Mouse (Mus musculus) limb, embryonic 13.5 days (tissue): ENCODE measurements around the gene Rasa1. TPM values are rescaled to one million over a fixed set of nuclear protein-coding genes. Genes with fewer than 3 reads are reported as not detected.

Source experiments
- ATAC-seq: fragments of 200-750 bp; cut with Nextera tagmentation; 2 replicates; pipeline ENCODE4 v1.8.0; 2017; ENCODE audit warnings: low read depth, moderate number of reproducible peaks, moderate TSS enrichment; ENCODE audit not compliant: low FRiP score
- H3K27ac ChIP-seq: fragments of 300-500 bp; sonication (generic); 2 replicates; pipeline ENCODE4 v1.5.1; 2015; ENCODE audit warnings: inconsistent platforms, mild to moderate bottlenecking, moderate library complexity
- H3K27me3 ChIP-seq: fragments of 300-500 bp; sonication (generic); 2 replicates; pipeline ENCODE4 v1.6.1; 2015; ENCODE audit warnings: mild to moderate bottlenecking, inconsistent platforms
- H3K36me3 ChIP-seq: fragments of 300-500 bp; sonication (generic); 2 replicates; pipeline ENCODE4 v1.6.1; 2015; ENCODE audit warnings: inconsistent platforms, mild to moderate bottlenecking, moderate library complexity
- H3K4me1 ChIP-seq: fragments of 300-500 bp; sonication (generic); 2 replicates; pipeline ENCODE4 v1.6.1; 2015; ENCODE audit warnings: inconsistent platforms
- H3K4me2 ChIP-seq: fragments of 300-500 bp; sonication (generic); replicated peaks from 2 replicates; pipeline ENCODE4 v1.6.1; 2015; ENCODE audit warnings: inconsistent platforms, mild to moderate bottlenecking, moderate library complexity
- H3K4me3 ChIP-seq: fragments of 300-500 bp; sonication (generic); 2 replicates; pipeline ENCODE4 v1.5.1; 2015; ENCODE audit warnings: moderate library complexity, mild to moderate bottlenecking, inconsistent platforms
- H3K9ac ChIP-seq: fragments of 300-500 bp; sonication (generic); 2 replicates; pipeline ENCODE4 v1.6.1; 2015; ENCODE audit warnings: mild to moderate bottlenecking, inconsistent platforms
- H3K9me3 ChIP-seq: fragments of 300-500 bp; sonication (generic); 2 replicates; pipeline ENCODE4 v1.6.1; 2016; ENCODE audit warnings: inconsistent platforms
- WGBS: fragments of 180-500 bp; shearing (Covaris S2); methylation state at CpG from one replicate; pipeline ENCODE4 v1.1.7; 2015; 5-methylcytosine and 5-hydroxymethylcytosine counted together
- polyA plus RNA-seq: library from polyadenylated mRNA; unstranded; fragments of >200 nt; fragmentation: Nextera tagmentation; extraction: Ambion mirVana; gene quantifications from 2 replicates; pipeline ENCODE4 v1.2.1, GENCODE M21; 2015

Gene Rasa1
- polyA plus RNA-seq = 55.6 and 58.0 TPM in 2 replicates

DNA sequence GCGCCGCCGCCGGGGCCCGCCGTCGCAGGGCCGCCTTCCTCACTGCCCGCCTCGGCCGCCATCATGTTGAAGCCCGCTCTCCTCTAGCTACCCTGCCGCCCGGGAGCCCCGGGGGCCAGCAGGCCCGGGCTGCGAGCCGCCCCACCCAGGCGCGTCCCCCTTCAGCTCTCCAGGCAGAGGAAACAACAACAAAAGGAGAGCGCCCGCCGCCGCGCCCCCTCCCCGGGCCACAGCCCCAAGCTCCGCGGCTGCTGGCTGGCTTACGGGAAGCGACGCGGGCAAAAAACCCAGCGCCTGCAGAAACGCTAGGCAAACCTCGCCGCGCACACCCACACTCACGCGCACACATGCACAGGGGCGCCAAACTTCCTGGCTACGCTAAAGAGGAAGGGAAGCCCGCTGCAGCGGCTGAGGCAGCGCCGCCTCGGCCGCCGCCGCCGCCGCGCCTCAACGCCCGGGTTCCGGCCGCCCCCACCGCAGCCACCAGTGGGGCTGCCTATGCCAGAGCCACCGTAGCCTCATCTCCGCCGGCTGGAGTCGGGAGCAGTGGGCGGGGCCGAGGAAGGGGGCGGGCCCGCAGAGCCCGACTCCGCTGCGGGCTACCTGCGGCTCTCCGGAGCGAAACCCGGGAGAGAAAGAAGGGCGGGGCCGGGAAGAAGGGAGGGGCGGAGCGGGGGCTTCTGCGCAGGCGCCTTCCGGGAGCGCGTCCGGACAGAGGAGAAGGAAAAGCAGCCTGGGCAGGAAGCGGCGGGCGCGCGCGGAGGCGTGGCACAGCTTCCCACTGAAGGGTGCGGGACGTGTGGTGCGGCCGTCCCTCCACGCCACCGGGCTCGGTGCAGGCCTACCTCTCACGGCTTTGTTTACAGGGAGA is at the start of gene Rasa1:
Gene Rasa1 (minus strand): TSS at position 288 of the 871 bp plus-strand sequence.
- Histone ChIP-seq H3K4me2 (peak within 1 kb of the TSS; percentile 70), H3K4me1 (peaks cover 4% of the 10 kb centered on the region), H3K27me3 (no peaks in the 10 kb centered on the region), H3K4me3 (peak within 1 kb of the TSS; percentile 98), H3K36me3 (no peaks in the 10 kb centered on the region), H3K27ac (peak within 1 kb of the TSS; percentile 100), H3K9me3 (no peaks in the 10 kb centered on the region), H3K9ac (peak within 1 kb of the TSS; percentile 98)
- WGBS = under 1% methylated on average over 81 of the region's 97 CpGs
- ATAC-seq = peak; percentile 99

GRCm38 (mm10) chr13:85311547-85311946 is 22.6 kb upstream of the Rasa1 start:
- 43% methylated on average over 2 of the region's 2 CpGs for WGBS

DNA sequence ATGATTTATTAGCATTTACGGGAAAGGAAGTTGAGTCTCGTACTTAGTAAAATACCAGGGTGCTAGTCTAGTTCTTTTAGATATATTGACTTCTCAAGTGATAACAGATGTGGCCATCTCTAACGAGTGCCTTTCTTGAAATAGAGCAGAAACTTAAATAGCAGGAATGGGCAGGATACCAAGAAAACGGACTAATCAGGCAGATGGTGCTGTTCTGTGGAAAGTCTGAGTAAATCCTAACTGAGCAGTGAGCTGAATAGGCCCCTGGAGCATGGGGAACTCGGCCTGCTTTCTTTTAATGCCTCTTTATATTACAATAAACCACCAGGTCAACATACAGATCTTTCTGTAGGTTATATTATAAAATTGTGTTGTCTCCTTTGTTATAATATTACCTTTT is 22.0 kb upstream of the Rasa1 start:
- no peak overlapping the region for H3K27ac ChIP-seq
- WGBS = 9% methylated on average over 5 of the region's 5 CpGs
- H3K36me3 ChIP-seq = no peaks in the 10 kb centered on the region
- H3K4me3 ChIP-seq = no peak overlapping the region
- H3K9ac ChIP-seq = no peak overlapping the region
- H3K9me3 ChIP-seq = no peaks in the 10 kb centered on the region
- ATAC-seq = peak; percentile 93
- 0 out of 2 replicates have a peak, but pooled peaks cover 3% of the 10 kb centered on the region for H3K4me1 ChIP-seq
- no peak overlapping the region for H3K4me2 ChIP-seq
- H3K27me3 ChIP-seq = no peaks in the 10 kb centered on the region

More at GRCm38 (mm10) chr13:85311547-85311946, 22.6 kb upstream of the Rasa1 start:
- peak; percentile 64; the same call in 1 of the 2 replicates for ATAC-seq
- Histone ChIP-seq H3K9me3 (no peaks in the 10 kb centered on the region), H3K27ac (no peak overlapping the region), H3K36me3 (no peaks in the 10 kb centered on the region), H3K4me3 (no peak overlapping the region), H3K27me3 (no peaks in the 10 kb centered on the region), H3K9ac (no peak overlapping the region), H3K4me1 (0 out of 2 replicates have a peak, but pooled peaks cover 3% of the 10 kb centered on the region), H3K4me2 (no peak overlapping the region)

DNA sequence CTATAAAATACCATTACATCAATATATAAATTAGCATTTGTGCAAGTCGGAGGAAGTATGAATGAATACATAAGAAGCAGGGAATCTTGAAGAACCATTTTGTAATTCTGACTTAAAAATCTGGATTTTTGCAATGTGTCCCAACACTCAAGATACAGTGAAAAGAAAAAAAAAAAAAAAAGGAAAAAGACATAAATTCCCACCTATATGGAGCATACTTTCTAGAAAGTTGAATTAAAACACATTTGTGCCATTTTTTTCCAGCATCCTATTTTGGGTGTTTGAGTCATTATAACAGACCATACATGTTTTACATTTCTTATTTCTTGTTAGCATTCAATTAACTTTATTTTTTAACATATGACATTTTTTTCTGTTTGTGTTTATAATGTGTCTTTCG is 21.6 kb upstream of the Rasa1 start:
- 0 out of 2 replicates have a peak, but pooled peaks have one; percentile 10 for ATAC-seq
- Histone ChIP-seq H3K9ac (no peak overlapping the region), H3K9me3 (no peaks in the 10 kb centered on the region), H3K4me1 (0 out of 2 replicates have a peak, but pooled peaks cover 3% of the 10 kb centered on the region), H3K27ac (no peak overlapping the region), H3K36me3 (no peaks in the 10 kb centered on the region), H3K4me2 (no peak overlapping the region), H3K4me3 (no peak overlapping the region), H3K27me3 (no peaks in the 10 kb centered on the region)
- 56% methylated on average over 2 of the region's 2 CpGs for WGBS

DNA sequence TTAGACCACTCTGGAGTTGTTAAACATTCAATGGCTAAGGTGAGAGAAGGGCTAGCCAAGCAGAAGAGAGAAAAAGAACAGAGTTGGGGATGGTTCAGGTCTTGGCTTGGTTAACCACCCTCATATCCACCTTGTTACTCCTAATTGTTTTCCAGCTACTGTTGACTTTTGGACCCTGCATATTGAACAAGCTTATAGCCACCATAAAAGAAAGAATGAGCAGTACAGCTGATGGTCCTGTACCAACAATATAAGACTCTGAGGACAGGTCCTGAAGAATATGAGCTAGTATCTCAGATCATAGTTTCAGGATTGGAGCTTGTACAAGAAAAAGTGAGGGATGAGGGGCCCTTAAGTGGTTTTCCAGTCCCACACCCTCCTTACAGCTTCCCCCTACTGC is 17.1 kb upstream of the Rasa1 start:
- H3K9ac ChIP-seq = no peak overlapping the region
- H3K9me3 ChIP-seq = no peaks in the 10 kb centered on the region
- H3K4me1 ChIP-seq = 0 out of 2 replicates have a peak, but pooled peaks cover 3% of the 10 kb centered on the region
- ATAC-seq = no peak
- H3K36me3 ChIP-seq = no peaks in the 10 kb centered on the region
- no peaks in the 10 kb centered on the region for H3K27me3 ChIP-seq
- no peak overlapping the region for H3K27ac ChIP-seq
- H3K4me3 ChIP-seq = no peak overlapping the region
- H3K4me2 ChIP-seq = no peak overlapping the region

DNA sequence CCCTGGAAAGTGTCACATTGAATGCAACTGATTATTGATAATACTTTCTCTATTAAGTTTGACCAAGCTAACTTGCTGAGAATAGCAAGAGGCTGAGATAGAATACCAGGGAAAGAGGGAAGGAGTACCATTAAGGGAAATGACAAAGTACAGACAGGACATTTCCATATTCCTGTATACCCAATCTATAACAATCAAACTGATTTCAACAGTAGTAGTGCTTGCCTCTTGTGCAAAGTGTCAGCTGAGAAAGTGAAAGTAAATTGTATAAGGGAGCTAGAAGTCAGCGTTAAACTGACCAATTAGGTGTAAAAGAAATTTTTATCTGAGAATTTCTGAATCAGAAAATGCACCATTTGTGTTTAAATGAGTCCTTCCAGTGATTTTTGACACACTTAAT is 1.7 kb upstream of the Rasa1 start:
- no peaks in the 10 kb centered on the region for H3K36me3 ChIP-seq
- no peak overlapping the region for H3K27ac ChIP-seq
- no peak for ATAC-seq
- no peak overlapping the region for H3K9ac ChIP-seq
- H3K9me3 ChIP-seq = no peaks in the 10 kb centered on the region
- no peak overlapping the region for H3K4me3 ChIP-seq
- H3K4me2 ChIP-seq = no peak overlapping the region
- H3K4me1 ChIP-seq = peaks cover 4% of the 10 kb centered on the region
- H3K27me3 ChIP-seq = no peaks in the 10 kb centered on the region
- WGBS = 65% methylated on average over 1 of the region's 1 CpGs

DNA sequence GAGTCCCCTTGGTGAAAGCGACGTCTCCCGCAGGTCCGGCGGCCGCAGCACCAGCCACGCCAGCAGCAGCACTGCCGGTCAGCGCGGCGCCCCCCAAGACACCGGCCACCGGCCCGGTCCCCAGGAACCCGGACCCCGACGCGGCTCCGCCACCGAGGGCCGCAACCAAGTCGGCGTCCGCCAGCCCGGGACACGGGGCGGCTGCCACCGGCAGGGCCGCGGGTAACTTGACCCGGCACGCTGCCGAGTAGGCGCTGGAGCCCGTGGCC is 422 bp downstream of the Rasa1 start:
- no peaks in the 10 kb centered on the region for H3K9me3 ChIP-seq
- peaks cover 4% of the 10 kb centered on the region for H3K4me1 ChIP-seq
- H3K36me3 ChIP-seq = no peaks in the 10 kb centered on the region
- peak overlapping the region; percentile 70 for H3K4me2 ChIP-seq
- WGBS = 3% methylated on average over 11 of the region's 35 CpGs
- ATAC-seq = 0 out of 2 replicates have a peak, but pooled peaks have one; percentile 0
- peak overlapping the region; percentile 98 for H3K4me3 ChIP-seq
- peak overlapping the region; percentile 100 for H3K27ac ChIP-seq
- H3K27me3 ChIP-seq = no peaks in the 10 kb centered on the region
- H3K9ac ChIP-seq = peak overlapping the region; percentile 98

GRCm38 (mm10) chr13:85287876-85288573 is 905 bp downstream of the Rasa1 start:
- Histone ChIP-seq H3K9ac (peak overlapping the region; percentile 98), H3K4me3 (peak overlapping the region; percentile 98), H3K4me2 (peak overlapping the region; percentile 70), H3K27ac (peak overlapping the region; percentile 100), H3K9me3 (no peaks in the 10 kb centered on the region), H3K36me3 (no peaks in the 10 kb centered on the region), H3K4me1 (peaks cover 4% of the 10 kb centered on the region), H3K27me3 (no peaks in the 10 kb centered on the region)
- under 1% methylated on average over 25 of the region's 25 CpGs for WGBS
- ATAC-seq = 0 out of 2 replicates have a peak, but pooled peaks have one; percentile 0

DNA sequence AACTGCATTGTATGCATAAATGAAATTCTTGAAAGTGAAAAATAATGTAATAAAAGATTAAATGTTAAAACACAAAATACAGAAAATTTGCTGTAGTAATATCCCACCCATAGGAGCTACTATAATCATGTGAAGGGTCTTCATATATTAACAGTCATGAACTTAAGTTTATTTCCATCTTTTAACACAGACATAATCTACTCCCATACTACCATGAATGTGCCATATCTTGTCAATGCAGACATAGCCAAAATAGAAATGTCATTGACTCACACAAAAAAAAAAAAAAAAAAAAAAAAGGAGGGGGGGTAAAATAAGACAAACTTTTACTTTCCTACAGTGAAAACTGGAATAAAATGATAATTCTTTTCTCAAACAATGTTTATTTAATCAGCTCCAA is 6.3 kb downstream of the Rasa1 start:
- Histone ChIP-seq H3K4me3 (no peak overlapping the region), H3K36me3 (no peaks in the 10 kb centered on the region), H3K4me2 (no peak overlapping the region), H3K27me3 (no peaks in the 10 kb centered on the region), H3K9ac (no peak overlapping the region), H3K27ac (no peak overlapping the region), H3K4me1 (peaks cover 4% of the 10 kb centered on the region), H3K9me3 (no peaks in the 10 kb centered on the region)
- no peak for ATAC-seq

DNA sequence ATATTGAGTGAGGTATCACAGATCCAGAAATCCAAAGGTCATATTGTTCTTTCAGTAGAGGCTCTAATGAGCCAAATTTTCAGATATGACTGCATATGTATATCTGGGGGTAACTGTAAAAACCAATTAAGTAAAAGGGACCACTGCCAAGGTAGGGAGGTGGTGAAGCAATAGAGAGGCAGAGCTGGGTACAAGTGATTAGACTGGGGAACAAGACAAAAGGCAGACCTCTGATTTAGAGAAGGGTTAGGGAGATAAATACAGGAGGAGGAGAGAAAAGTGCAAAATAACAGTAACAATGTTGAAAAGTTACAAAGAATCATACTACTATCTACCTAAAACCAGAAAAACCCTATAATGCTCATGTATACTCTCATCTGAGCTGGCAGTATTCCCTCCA is 10.0 kb downstream of the Rasa1 start:
- no peak for ATAC-seq
- no peak overlapping the region for H3K4me3 ChIP-seq
- H3K4me2 ChIP-seq = no peak overlapping the region
- H3K27me3 ChIP-seq = no peaks in the 10 kb centered on the region
- no peaks in the 10 kb centered on the region for H3K36me3 ChIP-seq
- no peak overlapping the region for H3K27ac ChIP-seq
- H3K9ac ChIP-seq = no peak overlapping the region
- H3K4me1 ChIP-seq = no peaks in the 10 kb centered on the region
- H3K9me3 ChIP-seq = no peaks in the 10 kb centered on the region

- Histone ChIP-seq H3K27ac (no peak overlapping the region), H3K4me3 (no peak overlapping the region), H3K4me2 (no peak overlapping the region), H3K36me3 (no peaks in the 10 kb centered on the region), H3K4me1 (no peaks in the 10 kb centered on the region), H3K9ac (no peak overlapping the region), H3K27me3 (no peaks in the 10 kb centered on the region), H3K9me3 (no peaks in the 10 kb centered on the region)
- no peak for ATAC-seq
- 94% methylated on average over 1 of the region's 1 CpGs for WGBS
Measured at GRCm38 (mm10) chr13:85274572-85274971, 14.4 kb downstream of the Rasa1 start.

GRCm38 (mm10) chr13:85273788-85274187 is 15.1 kb downstream of the Rasa1 start:
- Histone ChIP-seq H3K9me3 (no peaks in the 10 kb centered on the region), H3K9ac (no peak overlapping the region), H3K4me3 (no peak overlapping the region), H3K4me2 (no peak overlapping the region), H3K27ac (no peak overlapping the region), H3K27me3 (no peaks in the 10 kb centered on the region), H3K4me1 (no peaks in the 10 kb centered on the region), H3K36me3 (no peaks in the 10 kb centered on the region)
- ATAC-seq = no peak
